Mouse (Mus musculus) MEL (cell line): ENCODE data around the gene Bcorl1.

Source experiments
- POLR2A ChIP-seq, 2 experiments: IDR thresholded peaks; 2 replicates each; pipeline ENCODE4 v1.6.1; 2011 to 2012; ENCODE audit warnings: low read length in 2 of 2, mild to moderate bottlenecking in 2 of 2, control low read depth in 1 of 2, improper control_type of control experiment in 1 of 2, low read depth in 1 of 2, moderate library complexity in 1 of 2; ENCODE audit not compliant: control insufficient read depth in 1 of 2, insufficient read depth in 1 of 2, poor library complexity in 1 of 2
- UBTF ChIP-seq: IDR thresholded peaks from 2 replicates; pipeline ENCODE4 v1.6.1; 2012; ENCODE audit warnings: low read depth, mild to moderate bottlenecking, inconsistent platforms, low read length, improper control_type of control experiment, moderate library complexity, borderline replicate concordance; ENCODE audit not compliant: insufficient read depth

DNA sequence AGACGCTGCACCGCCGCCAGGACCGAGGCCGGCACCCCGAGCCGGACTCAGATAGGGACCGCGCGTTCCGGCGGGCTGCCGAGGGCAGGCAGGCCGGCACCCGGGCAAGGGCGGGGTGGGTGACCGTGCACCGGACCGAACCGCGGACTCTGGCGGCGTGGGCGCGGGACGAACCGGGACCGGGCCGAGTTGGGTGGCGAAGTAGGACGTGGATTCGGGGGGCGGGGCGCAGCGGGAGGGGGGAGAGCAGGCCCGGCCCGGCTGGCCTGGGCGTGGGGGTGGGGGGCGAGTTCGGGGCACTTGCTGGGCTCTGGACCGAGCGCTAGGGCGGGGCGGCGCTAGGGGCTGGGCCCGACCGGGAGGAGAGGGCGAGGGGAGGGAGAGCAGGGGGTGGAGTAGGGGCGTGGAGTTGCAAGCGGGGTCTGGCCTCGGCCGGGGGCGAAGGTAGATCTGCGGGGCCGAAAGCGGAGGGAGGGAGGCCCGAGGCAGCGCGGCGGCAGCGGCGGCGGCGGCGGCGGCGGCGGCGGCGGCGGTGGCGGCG, 533 bp downstream of the Bcorl1 start:
- no peak for TF ChIP-seq UBTF
- no peak for TF ChIP-seq POLR2A (IDR thresholded peaks at IDR 0.05; ENCODE audit: control insufficient read depth in 1 of 2, insufficient read depth in 1 of 2, low read depth in 1 of 2, low read length in 2 of 2, poor library complexity in 1 of 2)
